Mouse (Mus musculus) adipocyte (in vitro differentiated cells): ENCODE results near the gene Glis3.

Experiments used
- DNase-seq: peaks from one replicate; pipeline ENCODE4 v3.0.0-alpha.2; 2016; ENCODE audit warnings: low spot score

Glis3 gene

DNA sequence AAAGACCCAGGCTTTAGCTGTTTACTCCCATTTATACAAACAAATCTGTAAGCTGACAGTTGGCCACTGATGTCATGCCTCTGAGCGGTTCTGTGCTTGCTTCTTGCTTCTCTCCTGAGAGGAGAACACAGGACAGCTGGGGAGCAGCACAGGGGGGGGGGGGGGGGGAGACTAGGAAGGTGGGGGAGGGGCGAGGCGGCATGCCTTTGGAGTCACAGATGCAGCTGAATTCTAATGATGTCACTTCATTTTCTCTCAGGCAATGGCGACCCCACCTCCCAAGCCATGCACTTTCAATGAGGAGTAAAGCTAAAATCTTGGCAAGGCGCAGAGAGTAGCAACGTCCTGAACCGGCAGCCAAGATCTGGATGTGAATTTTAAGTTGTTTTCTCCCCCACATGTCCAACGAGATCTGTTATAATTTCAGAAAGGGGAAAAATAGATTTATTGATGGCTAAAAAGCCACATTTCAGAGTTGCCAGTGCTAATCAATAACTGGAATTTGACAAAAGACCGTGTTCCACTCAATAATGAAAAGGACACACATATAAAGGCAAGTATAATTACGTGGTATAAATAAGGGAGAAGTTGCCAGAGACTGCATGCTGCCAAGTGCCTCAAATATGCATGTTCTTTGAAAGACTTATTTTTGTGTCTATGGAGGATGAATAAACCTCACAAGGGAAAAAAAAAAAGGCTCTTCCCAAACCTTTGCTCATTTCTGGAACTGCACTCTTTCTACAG is 297.5 kb downstream of the Glis3 start:
- DNase-seq = no peak

DNA sequence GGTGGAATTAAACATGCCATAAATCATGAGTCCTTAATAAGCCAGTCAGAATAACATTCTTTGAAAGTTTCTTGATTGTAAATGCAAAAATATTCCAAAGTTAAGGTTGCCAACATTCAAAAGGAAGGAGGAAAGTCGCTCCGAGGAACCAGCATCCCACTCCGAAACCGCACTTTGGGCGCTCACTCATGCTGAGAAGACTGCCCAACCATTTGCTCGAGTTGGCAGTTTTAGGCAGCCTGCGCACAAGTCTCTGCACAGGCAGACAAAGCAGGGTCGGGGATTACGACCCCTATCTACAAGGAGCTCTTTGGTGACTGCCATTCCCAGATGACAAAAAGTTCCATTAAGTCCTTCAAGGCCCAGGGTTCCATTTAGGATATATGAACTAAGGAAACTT is 298.4 kb downstream of the Glis3 start:
- DNase-seq = no peak

DNA sequence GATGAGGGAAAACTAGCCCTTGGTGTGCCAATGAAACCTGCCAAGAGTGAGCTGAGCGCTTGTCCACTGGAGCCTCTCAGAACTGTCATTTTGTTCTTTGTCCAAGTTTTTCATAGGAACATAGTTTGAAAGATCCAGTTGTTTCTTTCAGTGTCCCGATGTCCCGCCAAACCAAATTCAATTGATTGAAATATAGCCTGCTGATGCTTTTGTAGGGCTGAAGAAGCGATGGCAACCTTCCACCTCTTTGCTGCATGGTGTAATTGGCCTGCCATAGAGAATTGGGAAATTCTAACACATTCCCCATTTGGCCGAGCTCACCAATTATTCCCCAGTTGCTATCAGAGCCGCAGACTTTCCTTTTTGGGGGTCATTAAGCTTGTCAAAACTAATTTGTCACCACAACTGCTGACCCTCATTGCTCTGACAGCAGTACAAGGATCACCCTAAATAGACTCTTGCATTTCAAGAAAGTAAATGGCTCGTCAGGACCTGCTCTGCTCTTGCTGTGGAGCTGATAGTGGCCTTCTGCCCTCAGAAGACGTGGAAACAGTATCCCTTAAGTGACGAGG is 299.1 kb downstream of the Glis3 start:
- peak; percentile 75 for DNase-seq

DNA sequence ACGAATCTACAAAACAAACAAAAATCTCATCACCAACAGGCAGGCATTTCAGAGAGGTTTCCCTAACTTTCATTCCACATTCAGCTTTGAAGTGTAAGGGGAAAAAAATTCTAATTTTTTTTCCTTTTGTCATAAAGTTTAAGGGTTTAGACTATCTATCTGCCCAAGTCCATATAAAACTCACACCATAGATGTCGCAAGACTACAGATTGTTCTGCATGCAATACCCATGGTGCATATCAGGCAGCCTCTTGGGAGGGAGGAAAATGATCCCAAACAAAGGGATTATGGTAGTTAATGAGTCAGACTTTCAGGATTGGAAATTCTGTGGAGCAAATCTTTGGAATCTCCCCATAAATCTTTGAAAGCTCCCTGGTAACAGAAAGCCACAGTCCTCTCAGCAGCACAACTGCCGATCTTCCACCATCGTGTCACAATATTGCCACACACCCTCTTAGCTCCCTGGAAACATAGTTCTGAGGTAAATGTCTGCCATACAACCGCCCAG is 302.0 kb downstream of the Glis3 start:
- peak; percentile 42 for DNase-seq

DNA sequence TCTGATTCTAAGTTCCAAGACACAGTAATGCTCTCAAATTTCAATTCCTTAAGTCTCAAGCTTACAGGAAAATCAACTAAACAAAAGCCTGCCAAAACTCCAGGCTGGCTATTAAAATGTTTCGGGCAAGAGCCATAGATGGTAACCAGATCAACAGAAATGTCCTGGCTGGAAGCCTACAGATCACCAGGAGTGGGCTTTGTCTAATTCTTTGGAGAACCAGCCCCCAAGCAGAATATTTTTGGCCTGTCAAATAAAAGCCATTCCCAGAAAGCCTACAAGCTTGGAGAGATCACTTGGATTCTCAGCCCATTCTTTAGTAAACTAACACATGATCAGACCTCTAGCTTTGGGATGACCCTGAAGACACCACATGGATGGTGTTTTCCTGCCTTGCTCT is 303.5 kb downstream of the Glis3 start:
- DNase-seq = peak; percentile 33

DNA sequence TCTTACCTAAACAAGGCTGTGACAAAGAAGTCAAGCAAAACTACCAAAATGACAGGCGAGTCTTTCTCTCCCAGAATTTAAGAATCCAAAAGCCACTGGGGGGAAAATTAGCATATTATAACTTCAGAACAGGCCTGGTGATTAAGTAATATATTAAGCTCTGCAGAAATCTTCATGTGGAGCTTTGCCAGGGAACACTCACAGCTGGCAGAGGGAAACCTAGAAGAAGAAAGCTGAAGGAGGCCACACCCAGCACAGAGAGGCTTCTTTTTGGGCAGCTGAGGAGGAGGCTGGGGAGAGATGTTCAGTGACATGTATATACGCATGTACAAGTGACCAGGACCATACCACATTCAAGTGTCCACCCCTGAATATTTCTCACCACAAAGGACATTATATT is 304.1 kb downstream of the Glis3 start:
- DNase-seq = peak; percentile 72

DNA sequence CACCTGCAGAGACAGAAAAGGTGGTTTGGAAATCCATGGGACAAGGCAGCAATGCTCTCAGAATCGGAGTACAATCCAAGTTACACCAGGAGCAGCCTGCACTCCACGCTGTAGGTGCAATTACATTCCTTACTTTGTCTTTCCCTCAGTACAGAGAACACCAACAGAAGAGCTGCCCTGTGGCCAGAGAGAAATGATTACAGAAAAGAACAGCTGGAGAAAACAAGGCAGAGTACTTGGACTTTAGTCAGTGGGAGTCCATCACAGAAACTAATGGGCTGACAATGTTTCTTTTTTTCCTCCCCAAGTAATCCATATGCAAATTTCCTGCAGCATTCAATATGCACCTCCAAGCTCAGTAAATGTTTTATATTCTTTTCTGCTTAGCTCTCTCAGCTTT is 305.4 kb downstream of the Glis3 start:
- DNase-seq = no peak

DNA sequence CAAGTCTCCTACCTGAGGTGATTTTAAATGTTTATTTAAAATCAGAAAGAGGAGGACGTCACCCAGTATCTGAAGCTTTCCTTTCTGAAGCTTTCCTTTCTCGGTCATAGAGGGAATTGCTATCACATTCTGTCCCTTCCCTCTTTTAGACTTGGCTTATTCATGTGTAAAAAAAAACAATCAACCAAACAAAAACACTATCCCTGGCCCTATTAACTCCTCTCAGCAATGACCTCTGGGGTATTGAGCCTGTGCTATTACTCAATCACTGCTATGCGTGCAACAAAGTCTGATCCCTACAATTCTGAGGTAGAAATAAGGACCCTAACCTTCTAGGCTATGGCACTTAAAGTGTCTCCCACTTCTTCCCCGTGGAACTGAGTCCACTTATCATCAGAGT is 311.7 kb downstream of the Glis3 start:
- no peak for DNase-seq

DNA sequence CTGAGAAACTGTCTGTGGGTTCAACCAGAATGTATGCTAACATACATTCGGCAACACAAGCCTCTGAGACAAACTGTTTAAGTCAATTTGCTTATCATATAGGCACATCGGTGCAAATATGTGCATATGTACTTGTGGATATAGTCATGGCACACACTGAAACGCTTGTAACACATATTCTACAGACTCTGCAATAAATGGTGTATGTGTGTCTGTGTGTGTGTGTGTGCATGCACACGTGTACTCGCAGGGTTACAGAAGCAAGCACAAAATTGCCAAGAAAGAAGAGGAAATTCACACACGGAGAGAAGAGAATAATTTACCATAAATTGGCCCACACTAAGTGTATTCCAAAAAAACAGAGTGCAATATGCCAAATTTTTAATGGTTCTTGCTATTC is 312.6 kb downstream of the Glis3 start:
- no peak for DNase-seq

DNA sequence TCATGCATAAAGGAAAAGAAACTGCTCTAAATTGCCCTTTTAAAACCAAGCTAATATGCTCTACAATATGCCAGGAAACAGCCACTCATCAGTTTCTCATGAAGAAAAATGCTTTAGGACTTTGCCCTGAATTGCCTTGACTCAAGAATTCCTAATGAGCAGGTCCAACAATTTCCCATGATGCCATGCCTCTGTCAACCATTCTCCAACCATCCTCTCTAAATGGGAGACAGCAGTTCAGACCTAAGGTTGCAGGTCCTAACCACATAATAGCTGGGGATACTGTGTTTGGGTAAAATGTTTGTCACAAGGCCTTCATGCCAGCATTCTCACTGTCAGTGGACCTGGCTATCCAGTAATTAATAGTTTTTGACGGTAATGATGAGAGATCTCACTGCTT is 313.1 kb downstream of the Glis3 start:
- DNase-seq = no peak

DNA sequence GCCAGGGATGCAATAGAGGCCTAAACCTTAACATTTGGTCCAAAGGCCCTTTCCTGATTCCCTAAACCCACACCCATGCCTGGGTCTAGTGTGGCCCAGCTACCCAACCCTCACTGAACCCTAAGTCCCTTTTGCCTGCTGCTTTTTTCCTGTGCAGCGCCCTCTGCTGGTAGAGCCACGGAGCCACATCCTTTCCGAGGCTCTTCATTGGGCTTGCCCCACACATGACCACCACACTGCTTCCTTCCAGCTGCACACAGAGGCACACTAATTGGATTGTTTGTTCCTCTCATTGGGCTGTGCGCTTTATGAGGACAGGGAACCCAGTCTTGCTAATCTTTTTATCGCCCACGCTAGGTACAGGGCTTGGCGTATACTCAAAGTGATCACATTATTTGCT is 314.0 kb downstream of the Glis3 start:
- no peak for DNase-seq

DNA sequence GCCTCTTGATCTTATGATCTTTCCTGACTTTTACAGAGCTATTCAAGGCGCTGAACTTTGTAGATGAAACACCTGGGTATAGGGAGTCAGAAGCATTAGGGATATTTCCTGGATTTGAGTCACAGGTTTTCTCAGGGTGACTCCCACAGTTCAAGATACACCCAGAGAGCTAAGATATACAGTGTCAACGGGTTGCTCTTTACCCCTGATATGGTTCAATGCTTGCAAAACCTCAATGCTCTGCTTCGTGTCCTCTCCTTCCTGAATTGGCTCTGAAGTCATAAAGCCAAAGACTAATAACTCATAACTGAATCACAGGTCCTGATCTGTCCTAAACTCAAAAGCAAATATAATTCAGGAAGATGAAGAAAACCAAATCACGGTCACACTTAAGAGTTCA is 319.0 kb downstream of the Glis3 start:
- DNase-seq = no peak

DNA sequence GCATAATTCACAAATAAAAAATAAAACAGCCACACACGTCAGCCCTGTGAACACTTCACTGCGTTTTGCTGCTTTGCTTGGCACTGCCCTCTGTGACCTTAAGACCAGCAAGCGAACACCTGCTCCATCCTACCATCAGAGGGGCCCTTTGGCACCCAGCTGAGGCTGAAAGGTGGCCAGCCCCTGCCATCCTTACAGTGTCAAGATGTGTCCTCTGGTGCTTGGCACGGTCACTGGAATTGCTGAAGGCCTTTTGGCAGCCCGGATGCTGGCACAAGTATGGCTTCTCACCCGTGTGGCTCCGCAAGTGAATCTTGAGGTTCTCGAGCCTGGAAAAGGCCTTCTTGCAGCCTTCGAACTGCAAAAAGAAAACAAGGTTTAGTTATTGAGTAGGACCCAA is 322.3 kb downstream of the Glis3 start:
- DNase-seq = no peak

DNA sequence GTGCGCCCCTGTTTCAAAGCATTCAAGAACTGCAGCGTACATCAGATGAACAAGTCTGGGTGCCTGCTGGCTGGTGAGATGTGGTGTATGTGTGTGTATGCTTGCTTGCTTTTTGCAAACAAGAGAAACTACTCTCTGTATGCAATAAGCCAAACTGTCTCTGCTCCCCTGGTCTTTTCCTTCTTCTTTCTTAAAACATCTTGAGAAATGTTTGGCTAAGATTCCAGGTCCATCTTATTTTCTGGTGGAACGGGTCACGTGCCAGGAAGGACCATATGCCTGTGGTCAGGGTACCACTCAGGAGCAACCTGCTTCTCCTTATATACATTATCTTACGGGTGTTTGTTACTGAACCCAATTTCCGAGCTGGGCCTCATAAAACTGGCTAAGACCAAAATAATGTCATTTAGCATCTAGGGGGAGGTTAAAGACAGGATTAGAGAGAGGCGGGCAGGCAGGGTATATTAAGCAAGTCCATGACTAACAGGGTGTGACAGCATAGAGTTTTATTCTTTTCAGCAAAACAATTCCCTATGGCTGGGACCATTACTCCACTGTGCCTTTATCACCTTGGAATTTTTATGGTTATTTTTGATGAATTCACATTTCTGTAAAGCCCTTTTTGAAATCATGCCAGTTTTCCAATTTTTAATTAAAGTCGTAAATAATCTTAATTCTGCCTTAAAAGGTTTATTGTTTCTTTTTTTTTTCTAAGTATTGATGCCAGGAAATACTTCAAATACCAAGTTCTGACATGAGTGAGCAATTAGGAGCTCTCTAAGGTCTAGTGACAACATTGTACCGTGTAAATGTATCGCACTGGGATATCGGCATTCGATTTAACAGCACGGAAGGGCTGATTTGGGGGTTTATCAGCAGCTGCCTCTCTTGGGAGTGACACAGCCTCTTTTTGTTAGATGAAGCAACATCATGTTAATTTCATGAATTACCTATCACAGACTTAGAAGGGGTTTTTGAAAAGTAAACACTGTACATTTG is 328.5 kb downstream of the Glis3 start:
- no peak for DNase-seq

DNA sequence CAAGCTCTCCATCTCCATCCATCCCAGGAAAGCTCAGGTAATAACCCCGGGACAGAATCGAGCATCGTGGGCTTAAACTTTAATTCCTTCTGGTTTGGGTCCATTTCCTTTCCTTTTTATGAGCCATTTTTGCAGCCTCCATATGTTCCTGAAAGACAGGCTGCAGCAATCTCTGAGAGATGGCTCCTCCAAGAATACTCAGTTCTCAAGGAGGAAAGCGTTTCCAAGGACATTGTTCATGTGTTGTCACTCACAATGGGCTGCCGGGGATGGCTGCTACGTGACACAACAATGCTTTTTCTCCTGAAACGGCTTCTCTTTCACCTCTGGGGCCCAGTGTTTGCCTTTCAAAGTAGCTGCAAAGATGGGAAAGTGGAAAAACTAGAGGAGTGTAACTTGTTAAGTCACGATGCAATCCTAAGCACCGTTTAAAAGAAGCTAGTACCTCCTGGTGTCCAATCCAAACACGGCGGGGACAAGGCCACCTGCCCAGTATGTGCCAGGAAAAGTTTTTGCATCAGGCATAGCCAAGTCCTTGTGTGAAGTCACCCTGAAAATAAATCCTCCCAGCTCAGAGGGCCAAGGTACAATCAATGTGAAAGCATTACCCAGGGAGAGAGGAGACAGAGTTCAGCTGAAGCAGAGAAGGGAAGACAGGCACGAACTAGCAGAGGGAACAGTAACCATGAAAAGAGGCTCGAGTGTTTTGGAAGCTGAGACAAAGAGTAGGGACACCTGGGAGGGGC is 332.6 kb downstream of the Glis3 start:
- DNase-seq = no peak

DNA sequence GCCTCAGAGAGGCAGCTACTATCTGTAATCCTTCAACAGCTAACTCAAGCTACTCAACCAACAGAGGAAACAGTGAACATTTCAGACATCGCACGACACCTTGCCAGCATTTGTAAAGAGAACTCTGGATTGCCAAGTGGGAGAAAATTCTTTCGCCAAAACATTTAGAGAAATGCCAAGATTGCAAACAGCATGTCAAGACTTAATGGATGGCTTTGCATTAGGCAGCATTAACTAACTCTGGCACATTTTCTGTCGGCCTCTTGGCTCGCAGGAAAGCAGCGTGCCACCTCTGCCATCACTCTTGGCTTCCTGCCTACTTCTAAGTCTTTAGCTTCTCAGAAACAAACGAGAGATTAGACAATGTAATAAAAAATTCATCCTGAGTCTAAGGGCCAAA is 336.2 kb downstream of the Glis3 start:
- peak; percentile 75 for DNase-seq

DNA sequence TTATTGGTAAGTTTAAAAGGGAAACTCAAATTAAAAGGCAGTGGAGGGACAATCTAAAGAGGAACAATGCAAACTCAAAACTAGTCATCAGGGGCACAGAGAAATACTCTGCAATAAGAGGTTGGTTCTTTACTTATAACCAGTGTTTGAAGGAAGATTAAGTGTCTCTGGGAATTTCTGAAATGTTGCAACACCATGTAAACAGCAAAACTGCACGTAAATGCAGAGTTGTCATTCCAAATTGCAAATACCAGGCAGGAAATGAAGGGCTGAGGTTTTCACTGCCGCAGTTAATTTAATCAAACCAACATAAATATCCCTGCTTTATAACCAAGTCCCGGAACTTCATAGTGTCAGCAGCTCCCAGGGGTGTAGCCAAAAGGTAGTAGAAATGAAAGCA is 342.3 kb downstream of the Glis3 start:
- DNase-seq = peak; percentile 11

DNA sequence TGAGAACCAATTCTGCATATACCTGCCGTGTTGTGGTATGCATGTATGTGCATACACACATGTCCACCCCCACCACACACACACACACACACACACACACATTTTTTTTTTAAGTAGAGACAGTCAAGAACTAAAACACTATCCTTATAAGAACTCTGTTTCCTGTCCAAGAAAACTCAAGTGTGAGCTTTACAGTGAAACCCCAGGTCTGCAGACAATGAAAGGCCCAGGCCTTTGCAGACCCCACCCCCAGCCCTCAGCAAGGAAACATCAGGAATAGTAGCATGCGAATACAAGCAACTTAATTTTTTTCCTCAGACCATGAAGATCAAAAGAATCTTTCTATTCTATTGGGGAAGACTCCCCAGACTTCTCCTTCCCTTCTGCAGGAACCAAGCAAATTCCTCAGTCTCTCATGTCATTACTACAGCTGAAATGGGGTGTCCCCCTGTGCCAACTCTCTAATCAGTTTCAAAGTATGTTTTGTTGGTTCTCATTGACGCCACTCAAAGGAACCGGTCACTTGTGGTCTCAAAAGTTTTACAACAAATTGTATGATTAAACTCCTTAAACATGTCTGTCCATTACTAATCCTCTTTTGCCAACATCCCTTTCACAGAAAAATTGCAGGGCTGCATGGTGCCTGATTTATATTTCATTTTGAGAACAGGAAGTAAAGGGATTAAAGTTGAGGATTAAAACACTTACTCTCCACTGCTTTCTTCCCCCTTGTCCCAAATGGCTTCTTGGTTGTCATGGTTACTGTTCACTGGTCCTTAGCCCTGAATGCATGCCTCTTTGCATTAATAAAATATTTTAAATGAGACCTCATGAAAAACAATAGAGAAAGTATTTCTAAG is 343.0 kb downstream of the Glis3 start:
- no peak for DNase-seq

DNA sequence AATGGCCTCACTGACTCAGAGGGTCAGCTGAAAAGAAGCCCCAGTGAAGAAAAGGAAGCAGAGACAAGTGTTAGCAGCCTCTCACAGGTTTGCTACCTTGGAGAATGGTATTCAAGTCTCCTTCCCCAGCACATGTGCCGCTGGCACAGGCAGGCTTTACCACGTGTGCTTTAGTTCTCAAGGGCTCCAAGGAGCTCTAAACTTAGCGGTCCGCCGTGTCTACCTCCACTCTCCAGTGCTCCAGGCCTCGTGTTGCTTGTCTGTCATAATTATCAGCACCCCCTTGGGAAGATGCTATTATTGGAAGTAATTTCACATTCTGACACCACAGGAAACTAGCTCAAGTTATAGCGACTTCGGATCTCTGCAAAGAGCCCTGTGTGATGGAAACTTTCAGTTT is 344.0 kb downstream of the Glis3 start:
- no peak for DNase-seq

DNA sequence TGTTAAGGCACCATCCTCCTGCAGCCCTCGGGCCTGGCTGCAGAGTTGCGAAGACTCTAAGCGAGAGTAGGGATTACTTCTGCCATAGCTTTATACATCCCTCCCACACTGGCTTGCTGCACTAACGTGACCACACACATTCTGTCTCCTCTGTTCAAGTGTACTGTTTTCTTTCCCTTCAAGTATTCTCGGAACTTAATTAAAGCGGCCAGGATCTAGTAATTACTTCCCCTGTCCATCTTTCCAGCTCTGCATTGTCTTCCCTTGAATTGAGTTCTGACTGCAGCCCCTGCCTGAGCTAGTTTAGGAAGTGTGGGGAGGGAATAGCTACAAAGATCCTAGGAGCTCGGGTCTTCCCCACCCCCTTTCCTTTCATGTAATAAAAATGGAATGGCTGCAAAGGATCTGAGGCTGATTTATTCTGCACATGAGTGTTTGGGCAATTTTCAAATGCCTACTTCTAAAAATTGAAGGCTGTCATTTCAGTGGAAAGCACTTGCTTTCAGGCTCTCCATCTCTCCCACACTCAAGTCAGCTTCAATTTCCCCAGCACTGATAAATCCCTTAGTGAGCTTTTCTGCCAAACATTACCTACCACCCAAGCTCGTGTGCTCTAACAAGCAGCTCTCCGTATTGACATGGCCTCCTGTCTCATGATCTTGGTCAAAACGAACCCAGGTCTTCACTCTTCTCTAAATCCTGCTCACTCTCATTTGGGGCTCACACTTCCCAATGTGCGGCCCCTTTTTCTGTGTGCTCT is 346.7 kb downstream of the Glis3 start:
- DNase-seq = no peak
